Mouse (Mus musculus) stomach, embryonic 14.5 days (tissue): ENCODE results near the gene Cngb1. TPM values are rescaled to one million over a fixed set of nuclear protein-coding genes. Genes with fewer than 3 reads are reported as not detected.
"Not testable (repeated sequence)": the region's sequence is repeated elsewhere in the genome, so short reads cannot be mapped to it uniquely, and the experiment has no call there.

ENCODE experiments used
- ATAC-seq: fragments of 200-750 bp; cut with Nextera tagmentation; 2 replicates; pipeline ENCODE4 v1.8.0; 2017; ENCODE audit warnings: low read depth, moderate TSS enrichment; ENCODE audit not compliant: insufficient number of reproducible peaks, insufficient read depth, low FRiP score
- H3K27ac ChIP-seq: fragments of 300-500 bp; sonication (generic); 2 replicates; pipeline ENCODE4 v1.5.1; 2014; ENCODE audit warnings: mild to moderate bottlenecking, low read length, moderate library complexity, mixed read lengths
- H3K27me3 ChIP-seq: fragments of 300-500 bp; sonication (generic); 2 replicates; pipeline ENCODE4 v1.6.1; 2014; ENCODE audit warnings: low read length, control low read depth, mixed read lengths; ENCODE audit not compliant: control insufficient read depth, insufficient read depth
- H3K36me3 ChIP-seq: fragments of 300-500 bp; sonication (generic); 2 replicates; pipeline ENCODE4 v1.6.1; 2014; ENCODE audit warnings: mild to moderate bottlenecking, control low read depth, low read length, moderate library complexity, mixed read lengths; ENCODE audit not compliant: control insufficient read depth, insufficient read depth
- H3K4me1 ChIP-seq: fragments of 300-500 bp; sonication (generic); 2 replicates; pipeline ENCODE4 v1.6.1; 2014; ENCODE audit warnings: low read length, control low read depth, mixed read lengths; ENCODE audit not compliant: control insufficient read depth, insufficient read depth
- H3K4me2 ChIP-seq: fragments of 300-500 bp; sonication (generic); replicated peaks from 2 replicates; pipeline ENCODE4 v1.6.1; 2014; ENCODE audit warnings: low read depth, low read length, control low read depth
- H3K4me3 ChIP-seq: fragments of 300-500 bp; sonication (generic); 2 replicates; pipeline ENCODE4 v1.5.1; 2014; ENCODE audit warnings: low read depth, low read length, control low read depth
- H3K9ac ChIP-seq: fragments of 300-500 bp; sonication (generic); replicated peaks from 2 replicates; pipeline ENCODE4 v1.6.1; 2014; ENCODE audit warnings: low read depth, mild to moderate bottlenecking, control low read depth, low read length, moderate library complexity, mixed read lengths
- H3K9me3 ChIP-seq: fragments of 300-500 bp; sonication (generic); 2 replicates; pipeline ENCODE4 v1.6.1; 2016; ENCODE audit warnings: low read depth, low read length, control low read depth; ENCODE audit not compliant: control insufficient read depth
- WGBS: fragments of 180-500 bp; shearing (Covaris S2); extraction: QIAGEN DNeasy Blood & Tissue Kit; methylation state at CpG from one replicate; pipeline ENCODE4 v1.1.7; 2014; 5-methylcytosine and 5-hydroxymethylcytosine counted together
- polyA plus RNA-seq: library from polyadenylated mRNA; unstranded; fragments of >200 nt; fragmentation: Nextera tagmentation; extraction: Ambion mirVana; gene quantifications from 2 replicates; pipeline ENCODE4 v1.2.1, GENCODE M21; 2014

Gene Cngb1
- polyA plus RNA-seq, 1 experiment from 2014 or later: 0.04 TPM

DNA sequence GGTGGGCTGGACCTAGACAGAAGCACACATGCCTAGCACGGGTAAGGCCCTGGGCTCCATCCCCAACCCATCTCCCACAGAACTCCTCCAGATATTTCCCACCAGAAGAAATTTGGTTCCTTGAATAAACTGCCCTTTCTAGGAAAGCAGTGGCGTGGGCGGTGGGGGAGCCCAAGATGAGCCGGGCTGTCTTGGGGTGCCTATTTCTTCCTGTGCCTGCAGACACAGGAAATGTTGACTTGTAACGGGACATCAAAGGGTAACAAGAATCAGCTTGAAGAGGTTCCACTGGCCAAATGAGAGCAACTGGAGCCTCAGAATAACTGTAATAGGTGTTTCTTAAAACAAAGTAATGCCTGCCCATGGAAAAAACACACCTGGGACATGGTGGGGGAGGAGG, 59.1 kb downstream of the Cngb1 start:
- 78% methylated on average over 5 of the region's 5 CpGs for WGBS
- Histone ChIP-seq H3K27me3 (no peaks in the 10 kb centered on the region), H3K27ac (no peak overlapping the region), H3K36me3 (no peaks in the 10 kb centered on the region), H3K9me3 (no peaks in the 10 kb centered on the region), H3K9ac (no peak overlapping the region), H3K4me3 (no peak overlapping the region), H3K4me2 (no peak overlapping the region), H3K4me1 (peaks cover 6% of the 10 kb centered on the region; the same call in 1 of the 2 replicates)
- no peak for ATAC-seq

DNA sequence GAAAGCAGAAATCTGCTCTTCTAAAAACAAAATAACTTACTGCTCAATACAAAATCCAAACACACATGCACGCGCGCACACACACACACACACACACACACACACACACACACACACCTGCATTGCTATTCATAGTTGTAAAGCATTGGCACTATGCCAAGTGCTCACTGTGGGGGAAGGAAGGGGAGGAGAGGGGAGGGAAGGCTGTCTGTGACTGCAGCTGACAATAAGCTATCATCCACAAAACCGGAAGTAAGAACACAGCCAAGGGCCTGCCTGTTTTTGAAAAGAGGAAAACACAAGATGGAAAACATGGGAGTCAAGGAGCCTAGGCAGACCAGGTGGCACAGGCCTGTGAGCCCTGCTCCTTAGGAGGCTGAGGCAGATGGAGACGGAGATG, 61.2 kb downstream of the Cngb1 start:
- H3K4me3 ChIP-seq: no peak overlapping the region
- peak; percentile 42; the same call in 1 of the 2 replicates for ATAC-seq
- H3K9me3 ChIP-seq: no peaks in the 10 kb centered on the region
- no peaks in the 10 kb centered on the region for H3K36me3 ChIP-seq
- no peaks in the 10 kb centered on the region for H3K27me3 ChIP-seq
- peaks cover 6% of the 10 kb centered on the region; the same call in 1 of the 2 replicates for H3K4me1 ChIP-seq
- no peak overlapping the region for H3K4me2 ChIP-seq
- no peak overlapping the region for H3K9ac ChIP-seq
- WGBS: 55% methylated on average over 5 of the region's 5 CpGs
- no peak overlapping the region for H3K27ac ChIP-seq

- no peak overlapping the region for H3K9ac ChIP-seq
- no peaks in the 10 kb centered on the region for H3K9me3 ChIP-seq
- ATAC-seq: no peak
- no peaks in the 10 kb centered on the region for H3K36me3 ChIP-seq
- 70% methylated on average over 4 of the region's 4 CpGs for WGBS
- no peak overlapping the region for H3K4me3 ChIP-seq
- peaks cover 6% of the 10 kb centered on the region; the same call in 1 of the 2 replicates for H3K4me1 ChIP-seq
- H3K4me2 ChIP-seq: no peak overlapping the region
- no peak overlapping the region for H3K27ac ChIP-seq
- H3K27me3 ChIP-seq: no peaks in the 10 kb centered on the region
Measured at GRCm38 (mm10) chr8:95243853-95244252, 62.5 kb downstream of the Cngb1 start.

- no peak overlapping the region for H3K4me3 ChIP-seq
- no peak overlapping the region for H3K27ac ChIP-seq
- H3K27me3 ChIP-seq: no peaks in the 10 kb centered on the region
- 29% methylated on average over 12 of the region's 12 CpGs for WGBS
- H3K9ac ChIP-seq: no peak overlapping the region
- no peak overlapping the region for H3K4me2 ChIP-seq
- no peak for ATAC-seq
- no peaks in the 10 kb centered on the region for H3K36me3 ChIP-seq
- H3K4me1 ChIP-seq: peaks cover 6% of the 10 kb centered on the region; the same call in 1 of the 2 replicates
- no peaks in the 10 kb centered on the region for H3K9me3 ChIP-seq
Measured at GRCm38 (mm10) chr8:95242826-95243571, 63.4 kb downstream of the Cngb1 start.

DNA sequence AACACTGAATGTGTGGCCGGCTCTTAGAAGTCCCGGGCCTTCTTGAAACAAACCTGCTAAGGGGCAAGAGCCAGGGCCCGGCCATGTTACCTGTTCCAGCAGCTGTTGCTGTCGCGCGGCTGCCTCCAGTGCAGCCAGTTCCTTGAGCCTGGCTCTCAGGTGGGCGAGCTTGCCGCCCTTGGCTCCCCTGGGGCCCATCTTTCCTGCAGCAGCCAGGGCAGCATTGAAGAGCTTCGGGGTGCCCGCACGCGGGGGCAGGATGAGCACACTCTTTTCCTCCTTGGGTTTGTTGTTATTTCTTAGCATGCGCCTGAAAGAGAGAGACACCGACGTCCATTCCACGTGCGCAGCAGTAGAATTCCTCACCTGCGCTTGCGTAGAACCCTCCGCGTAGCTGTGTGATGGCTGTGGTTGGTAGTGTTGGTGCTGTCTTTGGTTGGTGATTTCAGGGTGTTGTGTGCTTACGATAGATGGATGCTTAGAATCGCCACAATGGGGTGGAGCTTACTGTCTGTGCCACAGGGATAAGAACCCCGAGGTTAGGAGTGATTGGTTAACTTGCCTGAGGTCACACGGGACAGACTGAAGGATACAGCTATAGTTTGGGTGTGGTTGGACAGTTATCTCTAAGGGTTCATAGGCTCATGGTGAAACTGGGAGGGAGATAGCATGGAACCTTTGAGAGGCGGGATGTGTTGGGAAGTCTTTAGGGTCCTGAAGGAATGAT, 64.1 kb downstream of the Cngb1 start:
- Histone ChIP-seq H3K27ac (no peak overlapping the region), H3K9me3 (no peaks in the 10 kb centered on the region), H3K4me3 (no peak overlapping the region), H3K4me2 (no peak overlapping the region), H3K4me1 (peaks cover 6% of the 10 kb centered on the region; the same call in 1 of the 2 replicates), H3K9ac (no peak overlapping the region), H3K27me3 (no peaks in the 10 kb centered on the region), H3K36me3 (no peaks in the 10 kb centered on the region)
- no peak for ATAC-seq
- WGBS: 85% methylated on average over 26 of the region's 26 CpGs

- 0 out of 2 replicates have a peak, but pooled peaks have one; percentile 42 for ATAC-seq
- Histone ChIP-seq H3K9me3 (no peaks in the 10 kb centered on the region), H3K4me2 (no peak overlapping the region), H3K4me3 (no peak overlapping the region), H3K27ac (no peak overlapping the region), H3K27me3 (no peaks in the 10 kb centered on the region), H3K4me1 (no peaks in the 10 kb centered on the region), H3K36me3 (no peaks in the 10 kb centered on the region), H3K9ac (no peak overlapping the region)
- 4% methylated on average over 3 of the region's 3 CpGs for WGBS
Measured at GRCm38 (mm10) chr8:95235683-95236082, 70.7 kb downstream of the Cngb1 start.

GRCm38 (mm10) chr8:95230086-95230485, 76.3 kb downstream of the Cngb1 start:
- WGBS: 92% methylated on average over 9 of the region's 9 CpGs
- ATAC-seq: not testable (repeated sequence)

GRCm38 (mm10) chr8:95227151-95227468, 79.3 kb downstream of the Cngb1 start:
- Histone ChIP-seq H3K4me2 (no peak overlapping the region), H3K4me3 (no peak overlapping the region), H3K9ac (no peak overlapping the region), H3K4me1 (no peaks in the 10 kb centered on the region), H3K9me3 (no peaks in the 10 kb centered on the region), H3K27me3 (no peaks in the 10 kb centered on the region), H3K36me3 (no peaks in the 10 kb centered on the region), H3K27ac (no peak overlapping the region)
- WGBS: 32% methylated on average over 2 of the region's 2 CpGs
- no peak for ATAC-seq

More at GRCm38 (mm10) chr8:95230086-95230485, 76.3 kb downstream of the Cngb1 start:
- not testable (repeated sequence) for H3K9me3 ChIP-seq, H3K4me2 ChIP-seq, H3K9ac ChIP-seq, H3K4me1 ChIP-seq, H3K27ac ChIP-seq, H3K4me3 ChIP-seq, H3K36me3 ChIP-seq, H3K27me3 ChIP-seq
